Mouse (Mus musculus) subcutaneous adipose tissue, adult 2 months (tissue): ENCODE data around the gene Olfr873. TPM values are rescaled to one million over a fixed set of nuclear protein-coding genes. Genes with fewer than 3 reads are reported as not detected.

Source experiments
- polyA plus RNA-seq: library from polyadenylated mRNA; depleted of rRNA; stranded (reverse); fragments of >200 nt; gene quantifications from 2 replicates; pipeline ENCODE4 v1.2.3, GENCODE M21; 2012; ENCODE audit warnings: low replicate concordance; rRNA removed

Gene Olfr873
- polyA plus RNA-seq: not detected in 2 replicates

DNA sequence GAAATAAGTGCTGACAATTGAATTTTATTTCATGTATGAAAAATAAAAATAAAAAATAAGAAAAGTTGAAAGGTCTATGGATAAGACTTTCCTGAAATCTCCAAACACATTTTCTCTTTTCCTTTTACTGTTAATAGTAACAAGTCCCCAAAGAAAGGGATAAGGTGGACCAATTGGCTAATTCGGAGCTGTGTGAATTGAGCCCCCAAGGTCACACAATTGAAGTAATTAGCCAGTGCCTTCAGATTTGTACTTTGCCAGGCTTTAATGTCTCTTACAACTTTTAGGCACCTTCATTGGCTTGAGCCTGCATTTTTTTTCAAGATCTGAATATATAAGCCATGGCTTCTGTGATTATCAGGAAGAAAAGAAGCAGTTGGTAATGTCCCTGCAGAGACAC is at the start of gene Olfr873:
Olfr873 (plus strand) TSS at position 301 of the 400 bp plus-strand sequence.

DNA sequence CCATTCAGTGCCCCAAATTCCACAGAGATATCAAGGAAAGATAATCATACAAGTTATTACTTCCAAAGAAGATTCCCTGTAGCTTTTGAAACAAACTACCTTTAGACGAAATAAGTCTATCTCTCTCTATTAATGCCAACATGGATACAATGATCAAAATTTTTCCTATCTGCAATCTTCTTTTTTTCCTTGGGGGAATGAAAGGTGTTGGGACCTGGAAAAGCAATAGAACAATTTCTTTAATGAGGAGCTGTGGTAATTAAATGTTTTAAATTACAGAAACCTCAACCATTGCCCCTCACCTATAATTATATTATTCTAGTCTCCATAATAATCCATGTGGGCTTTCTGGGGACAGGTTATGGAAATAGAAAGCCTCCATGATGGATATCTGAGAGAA is 16.3 kb upstream of the Olfr873 start, which contains the start of gene Olfr39:
Olfr39 (plus strand) TSS at position 301 of the 400 bp plus-strand sequence.

DNA sequence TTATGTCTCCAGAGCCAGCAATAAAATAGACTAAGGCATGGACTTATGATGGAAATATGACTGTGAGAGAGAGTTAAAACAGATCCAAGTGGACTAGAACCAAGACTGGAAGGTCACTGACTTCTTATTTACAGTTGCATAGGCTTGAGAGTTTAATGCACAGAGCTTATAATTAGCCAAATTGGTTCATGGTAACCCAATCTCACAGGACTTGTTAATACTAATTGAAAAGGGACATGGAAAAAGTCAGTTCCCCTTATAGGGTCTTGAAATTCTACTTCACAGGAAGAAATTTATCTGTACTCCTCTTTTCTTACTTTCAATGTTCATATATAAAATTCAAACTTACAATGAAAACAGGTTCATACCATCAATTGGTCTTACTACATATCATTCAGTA is 37.7 kb downstream of the Olfr873 start, which contains the start of gene Olfr18:
Olfr18 (minus strand) TSS at position 101 of the 400 bp plus-strand sequence.

Other genes starting within 250 kb of the Olfr873 start
- not detected in 2 replicates for gene Olfr867, start 241.0 kb upstream of the Olfr873 start, polyA plus RNA-seq
- gene Olfr868, start 199.9 kb upstream of the Olfr873 start, polyA plus RNA-seq: not detected in 2 replicates
- gene Olfr869, start 169.5 kb upstream of the Olfr873 start, polyA plus RNA-seq: not detected in 2 replicates
- not detected in 2 replicates for gene Olfr870, start 124.5 kb upstream of the Olfr873 start, polyA plus RNA-seq
- not detected in 2 replicates for gene Olfr871, start 86.3 kb upstream of the Olfr873 start, polyA plus RNA-seq
- gene Olfr872, start 61.4 kb upstream of the Olfr873 start, polyA plus RNA-seq: not detected in 2 replicates
- not detected in 2 replicates for gene Olfr39, start 16.2 kb upstream of the Olfr873 start, polyA plus RNA-seq
- gene Olfr18, start 37.6 kb downstream of the Olfr873 start, polyA plus RNA-seq: 0.12 TPM in 1 of 2 replicates, not detected in the other
- gene Zfp560, start 86.6 kb downstream of the Olfr873 start, polyA plus RNA-seq: 6.2 and 6.5 TPM in 2 replicates
- gene Zfp26, start 161.6 kb downstream of the Olfr873 start, polyA plus RNA-seq: 2.7 and 4.2 TPM in 2 replicates
- 6.2 and 8.7 TPM in 2 replicates for gene Zfp426, start 194.2 kb downstream of the Olfr873 start, polyA plus RNA-seq
- gene Zfp266, start 222.9 kb downstream of the Olfr873 start, polyA plus RNA-seq: 8.6 and 14.9 TPM in 2 replicates